Mouse (Mus musculus): ENCODE results near the gene Ranbp3l. TPM values are rescaled to one million over a fixed set of nuclear protein-coding genes. Genes with fewer than 3 reads are reported as not detected.
A peak's percentile ranks its signal among the peaks of the same experiment; 100 is the strongest.

The Ranbp3l gene
- polyA plus RNA-seq, 1 experiment from 2014 or later, result 0.77 TPM

DNA sequence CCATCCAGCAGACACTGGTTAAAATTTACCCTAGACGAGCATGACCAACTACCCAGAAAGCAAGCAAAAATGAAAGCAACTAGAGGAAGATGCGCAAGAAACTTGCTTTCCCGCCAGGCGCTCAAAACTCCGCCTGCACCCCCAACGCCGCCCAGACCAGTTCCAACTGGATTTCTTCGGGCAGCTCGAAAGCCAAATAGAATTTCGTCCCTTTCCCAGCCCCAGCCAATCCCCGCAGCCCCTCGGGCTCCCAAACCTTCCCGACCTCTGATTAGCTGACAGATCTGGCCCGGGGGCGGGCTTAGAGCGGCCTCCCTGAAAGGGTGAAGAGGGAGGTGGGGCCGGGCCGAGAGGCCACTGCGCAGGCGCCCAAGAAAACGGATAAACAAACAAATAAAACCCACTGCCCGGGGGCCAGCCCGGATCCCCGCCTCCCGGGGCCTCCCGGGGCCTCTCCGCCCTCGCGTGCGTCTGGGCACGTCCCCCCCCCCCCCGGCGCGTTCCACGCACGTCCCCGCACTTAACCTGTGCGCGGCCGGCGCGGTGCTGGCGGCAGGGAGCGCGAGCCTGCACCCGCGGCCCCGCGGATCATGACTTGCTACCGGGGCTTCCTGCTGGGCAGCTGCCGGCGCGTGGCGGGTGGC, 103.3 kb downstream of the Ranbp3l start, which contains the start of gene Nadk2:
TSS of gene Nadk2 (plus strand) at position 349 of the 644 bp plus-strand sequence.
- Histone ChIP-seq H3K4me1 (replicated peaks) (peaks cover 37% of the 10 kb centered on the region), H3K36me3 (replicated peaks) (peaks cover 4% of the 10 kb centered on the region), H3K27ac (replicated peaks) (peak within 1 kb of the TSS; percentile 97), H3K9ac (peak within 1 kb of the TSS; percentile 99), H3K9me3 (replicated peaks) (no peaks in the 10 kb centered on the region), H3K4me2 (peak within 1 kb of the TSS; percentile 83), H3K27me3 (no peaks in the 10 kb centered on the region), H3K4me3 (replicated peaks) (peak within 1 kb of the TSS; percentile 95)
- WGBS (ENCODE audit: insufficient replicate concordance), result under 1% methylated on average over 51 of the region's 54 CpGs
- peak; percentile 91 for ATAC-seq (ENCODE audit: insufficient read depth)

DNA sequence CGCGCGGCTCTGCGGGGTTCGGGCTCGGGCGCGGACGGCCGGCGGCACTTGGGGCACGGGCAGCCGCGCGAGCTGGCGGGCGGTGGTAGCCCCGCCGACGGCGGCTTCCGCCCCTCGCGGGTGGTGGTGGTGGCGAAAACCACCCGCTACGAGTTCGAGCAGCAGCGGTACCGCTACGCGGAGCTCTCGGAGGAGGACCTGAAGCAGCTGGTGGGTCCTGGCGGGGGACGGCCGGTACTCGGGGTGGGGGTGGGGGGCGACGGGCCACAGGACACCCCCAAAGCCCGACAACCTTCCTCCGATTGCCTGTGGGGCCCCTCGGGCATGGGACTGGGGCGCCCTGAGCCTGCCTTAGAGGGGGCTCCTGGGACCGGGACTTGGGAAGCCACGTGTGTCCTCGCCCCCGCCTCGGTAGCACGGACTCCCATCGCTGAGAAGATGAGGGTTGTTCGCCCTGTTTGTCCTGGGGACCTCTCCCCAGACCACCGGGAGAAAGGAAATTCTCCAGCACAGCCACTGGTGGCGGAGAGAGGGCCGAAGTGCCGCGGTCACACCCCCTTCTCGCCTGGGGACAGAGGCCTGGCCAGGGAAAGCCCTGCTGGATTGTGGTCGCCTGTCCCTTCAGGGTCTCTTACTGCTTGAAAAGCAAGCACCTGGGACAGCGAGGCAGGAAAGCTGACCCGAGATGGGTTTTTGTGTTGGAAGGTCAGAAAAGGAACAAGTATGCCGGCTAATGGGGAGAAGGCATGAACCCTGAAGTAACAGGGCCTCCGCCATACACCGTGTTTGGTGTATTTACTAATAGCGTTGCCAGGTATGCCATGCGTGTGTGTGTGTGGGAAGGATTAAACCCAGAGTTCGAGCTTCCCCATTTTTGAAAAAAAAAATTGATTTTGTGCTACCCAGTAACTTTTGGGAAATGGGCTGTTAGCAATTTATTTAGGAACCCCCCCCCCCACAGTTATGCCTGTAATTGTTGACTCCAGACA, 104.1 kb downstream of the Ranbp3l start:
- H3K4me3 ChIP-seq (replicated peaks), result peak overlapping the region; percentile 95
- no peaks in the 10 kb centered on the region for H3K27me3 ChIP-seq
- peaks cover 11% of the 10 kb centered on the region for H3K36me3 ChIP-seq (replicated peaks)
- no peaks in the 10 kb centered on the region for H3K9me3 ChIP-seq (replicated peaks)
- H3K9ac ChIP-seq, result peak overlapping the region; percentile 99
- H3K4me2 ChIP-seq, result peak overlapping the region; percentile 83
- peak overlapping the region; percentile 97 for H3K27ac ChIP-seq (replicated peaks)
- WGBS (ENCODE audit: insufficient replicate concordance), result under 1% methylated on average over 66 of the region's 66 CpGs
- no peak for ATAC-seq (ENCODE audit: insufficient read depth)
- H3K4me1 ChIP-seq (replicated peaks), result peaks cover 46% of the 10 kb centered on the region

DNA sequence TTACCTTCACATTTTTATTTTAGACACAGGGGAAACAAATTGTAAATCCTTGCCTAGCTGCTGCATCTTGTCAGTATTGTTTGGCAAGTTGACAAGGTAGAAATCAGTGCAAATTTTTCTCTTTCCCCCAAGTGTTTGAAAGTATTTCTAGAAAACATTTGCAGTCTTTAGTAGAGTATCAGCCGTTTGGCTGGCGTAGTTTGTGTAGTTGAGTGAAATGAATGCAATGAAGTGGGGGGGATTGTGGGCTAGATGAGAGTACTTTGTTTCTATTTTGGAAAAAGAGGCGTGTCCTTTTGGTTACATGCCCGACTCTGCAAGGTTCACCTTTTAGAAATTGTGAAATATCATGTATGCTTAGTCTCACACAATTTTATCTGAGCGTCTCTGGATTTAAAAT, 104.9 kb downstream of the Ranbp3l start:
- H3K27ac ChIP-seq (replicated peaks), result peak overlapping the region; percentile 97
- H3K36me3 ChIP-seq (replicated peaks), result peaks cover 11% of the 10 kb centered on the region
- peak overlapping the region; percentile 83 for H3K4me2 ChIP-seq
- no peaks in the 10 kb centered on the region for H3K9me3 ChIP-seq (replicated peaks)
- 0% methylated on average over 5 of the region's 5 CpGs for WGBS (ENCODE audit: insufficient replicate concordance)
- H3K27me3 ChIP-seq, result no peaks in the 10 kb centered on the region
- H3K4me3 ChIP-seq (replicated peaks), result peak overlapping the region; percentile 95
- peaks cover 49% of the 10 kb centered on the region for H3K4me1 ChIP-seq (replicated peaks)
- peak overlapping the region; percentile 99 for H3K9ac ChIP-seq
- ATAC-seq (ENCODE audit: insufficient read depth), result no peak

DNA sequence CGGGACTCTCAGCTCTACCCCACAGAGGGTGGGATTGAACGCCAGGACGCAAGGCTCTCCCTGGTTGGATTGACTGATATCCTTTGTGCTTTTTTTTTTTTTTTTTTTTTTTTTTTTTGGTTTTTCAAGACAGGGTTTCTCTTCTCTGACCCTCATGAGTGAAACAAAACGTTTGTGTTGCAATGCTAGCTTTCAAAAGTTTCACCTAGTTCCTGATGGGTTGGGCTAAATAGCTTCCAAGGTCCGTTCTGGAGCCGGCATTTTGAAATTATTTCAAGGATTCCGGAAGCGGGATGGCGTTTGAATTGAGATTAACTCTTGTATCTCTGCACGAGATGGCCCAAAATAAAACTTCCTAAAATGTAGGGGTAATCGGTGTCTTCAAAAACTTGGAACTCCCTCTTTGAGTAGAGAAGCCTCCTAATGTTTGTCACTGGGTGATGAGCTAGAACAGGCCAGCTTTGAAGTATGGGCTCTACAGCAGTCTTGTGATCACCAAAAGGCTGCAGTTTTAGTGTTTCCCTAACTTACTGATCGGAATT, 105.4 kb downstream of the Ranbp3l start:
- 5% methylated on average over 12 of the region's 12 CpGs for WGBS (ENCODE audit: insufficient replicate concordance)
- ATAC-seq (ENCODE audit: insufficient read depth), result no peak
- H3K4me1 ChIP-seq (replicated peaks), result peaks cover 52% of the 10 kb centered on the region

DNA sequence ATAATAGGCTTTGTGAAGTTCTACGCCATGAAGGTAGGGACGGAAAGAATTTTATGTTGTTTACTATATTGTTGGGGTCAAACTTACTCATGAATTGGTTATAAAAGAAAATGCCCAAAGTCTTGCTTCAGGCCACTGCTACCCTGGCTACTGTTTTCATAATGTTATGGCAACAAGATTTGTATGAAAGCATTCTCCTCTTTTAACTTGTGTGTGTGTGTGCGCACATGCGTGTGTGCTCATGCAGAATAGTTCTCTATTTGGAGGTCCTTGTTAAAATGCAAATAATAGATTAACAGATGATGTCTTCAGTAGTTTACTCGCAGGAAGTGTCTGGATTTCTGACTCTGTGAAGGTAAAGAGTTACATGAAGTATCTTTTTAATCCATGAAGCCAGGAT, 105.9 kb downstream of the Ranbp3l start:
- 28% methylated on average over 5 of the region's 5 CpGs for WGBS (ENCODE audit: insufficient replicate concordance)
- peak overlapping the region; percentile 95 for H3K4me3 ChIP-seq (replicated peaks)
- peaks cover 14% of the 10 kb centered on the region for H3K36me3 ChIP-seq (replicated peaks)
- peak overlapping the region; percentile 99 for H3K9ac ChIP-seq
- peak overlapping the region; percentile 97 for H3K27ac ChIP-seq (replicated peaks)
- H3K9me3 ChIP-seq (replicated peaks), result no peaks in the 10 kb centered on the region
- peaks cover 56% of the 10 kb centered on the region for H3K4me1 ChIP-seq (replicated peaks)
- H3K27me3 ChIP-seq, result no peaks in the 10 kb centered on the region
- H3K4me2 ChIP-seq, result peak overlapping the region; percentile 83
- ATAC-seq (ENCODE audit: insufficient read depth), result no peak

More for the DNA sequence above, 105.4 kb downstream of the Ranbp3l start:
- no peaks in the 10 kb centered on the region for H3K9me3 ChIP-seq (replicated peaks)
- peaks cover 14% of the 10 kb centered on the region for H3K36me3 ChIP-seq (replicated peaks)
- H3K27ac ChIP-seq (replicated peaks), result peak overlapping the region; percentile 97
- peak overlapping the region; percentile 99 for H3K9ac ChIP-seq
- peak overlapping the region; percentile 95 for H3K4me3 ChIP-seq (replicated peaks)
- no peaks in the 10 kb centered on the region for H3K27me3 ChIP-seq
- H3K4me2 ChIP-seq, result peak overlapping the region; percentile 83

DNA sequence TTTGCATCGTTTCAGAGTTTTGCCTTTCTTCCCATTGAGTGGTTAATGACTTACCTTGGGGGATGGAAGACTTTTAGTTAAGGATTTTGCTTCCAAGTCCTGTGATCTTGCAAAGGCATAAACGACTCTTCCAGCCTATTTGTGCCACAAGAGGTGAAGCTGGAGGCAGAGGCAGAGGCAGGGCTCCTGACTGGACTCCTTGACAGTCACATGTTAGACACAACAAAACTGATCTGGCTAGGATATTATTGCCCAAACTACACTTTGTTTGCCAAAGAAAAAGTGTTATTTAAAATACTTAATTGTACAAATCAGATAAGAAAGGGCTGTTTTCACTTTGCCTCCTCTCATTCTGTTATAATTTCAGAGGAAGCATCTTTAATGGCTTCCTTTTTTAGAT, 106.4 kb downstream of the Ranbp3l start:
- Histone ChIP-seq H3K4me1 (replicated peaks) (peaks cover 56% of the 10 kb centered on the region), H3K9ac (peak overlapping the region; percentile 99), H3K9me3 (replicated peaks) (no peaks in the 10 kb centered on the region), H3K27me3 (no peaks in the 10 kb centered on the region), H3K4me3 (replicated peaks) (peak overlapping the region; percentile 95), H3K27ac (replicated peaks) (peak overlapping the region; percentile 97), H3K36me3 (replicated peaks) (peaks cover 14% of the 10 kb centered on the region), H3K4me2 (peak overlapping the region; percentile 83)
- no peak for ATAC-seq (ENCODE audit: insufficient read depth)
- 6% methylated on average over 2 of the region's 2 CpGs for WGBS (ENCODE audit: insufficient replicate concordance)

DNA sequence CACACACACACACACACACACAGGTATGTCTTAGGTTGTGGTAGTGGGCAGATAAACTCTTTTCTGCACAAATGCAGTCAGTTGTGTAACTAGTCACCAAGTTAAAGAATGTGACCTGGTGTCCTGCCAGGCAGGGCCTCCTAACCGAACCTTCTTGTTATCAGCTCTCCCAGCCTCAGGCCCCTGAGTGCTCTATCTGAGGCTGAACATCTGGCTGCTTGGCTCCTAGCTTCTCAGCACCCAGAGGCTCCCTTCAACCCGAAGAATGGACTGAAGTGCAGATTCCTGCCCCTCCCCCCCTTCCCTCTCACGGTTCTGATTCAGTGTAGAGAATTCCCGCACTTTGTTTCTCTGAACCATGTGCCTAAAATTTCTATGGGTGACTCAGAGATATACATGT, 106.9 kb downstream of the Ranbp3l start:
- 5% methylated on average over 4 of the region's 4 CpGs for WGBS (ENCODE audit: insufficient replicate concordance)
- H3K4me1 ChIP-seq (replicated peaks), result peaks cover 57% of the 10 kb centered on the region
- H3K9me3 ChIP-seq (replicated peaks), result no peaks in the 10 kb centered on the region
- H3K27ac ChIP-seq (replicated peaks), result peak overlapping the region; percentile 97
- ATAC-seq (ENCODE audit: insufficient read depth), result peak; percentile 70
- peak overlapping the region; percentile 57 for H3K9ac ChIP-seq
- no peaks in the 10 kb centered on the region for H3K27me3 ChIP-seq
- peak overlapping the region; percentile 83 for H3K4me2 ChIP-seq
- H3K4me3 ChIP-seq (replicated peaks), result peak overlapping the region; percentile 95
- peaks cover 14% of the 10 kb centered on the region for H3K36me3 ChIP-seq (replicated peaks)

DNA sequence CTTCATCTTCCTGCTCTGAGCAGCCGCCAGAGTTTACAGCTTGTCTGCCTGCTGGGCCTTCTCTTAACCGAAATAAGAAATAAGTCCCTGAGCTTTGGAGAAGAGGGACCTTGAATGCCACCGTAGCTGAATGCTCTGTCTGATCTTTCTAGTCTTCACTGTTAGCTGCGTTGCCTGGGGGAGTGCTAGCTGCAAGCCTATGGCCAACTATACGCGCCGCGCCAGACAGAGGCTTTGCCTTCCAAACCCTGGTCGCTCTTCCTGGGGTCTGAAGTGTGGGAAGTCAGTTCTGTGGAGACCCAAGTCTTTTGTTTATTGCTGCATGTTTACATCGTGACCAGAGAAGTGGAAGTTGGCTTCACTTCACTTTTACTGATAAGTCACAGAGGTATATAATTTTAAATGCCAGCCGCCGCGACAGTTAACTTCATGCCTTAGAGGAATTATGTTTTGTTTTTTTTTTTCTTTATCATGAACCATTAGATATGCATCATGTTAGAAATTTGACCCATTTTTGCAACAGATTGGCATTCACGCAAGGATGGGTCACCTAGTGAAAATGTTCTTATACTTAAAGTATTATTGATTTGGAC, 108.0 kb downstream of the Ranbp3l start:
- ATAC-seq (ENCODE audit: insufficient read depth), result no peak
- H3K27ac ChIP-seq (replicated peaks), result peak overlapping the region; percentile 97
- H3K9ac ChIP-seq, result peak overlapping the region; percentile 57
- H3K4me1 ChIP-seq (replicated peaks), result peaks cover 59% of the 10 kb centered on the region
- no peaks in the 10 kb centered on the region for H3K9me3 ChIP-seq (replicated peaks)
- H3K27me3 ChIP-seq, result no peaks in the 10 kb centered on the region
- H3K4me3 ChIP-seq (replicated peaks), result peak overlapping the region; percentile 95
- H3K4me2 ChIP-seq, result peak overlapping the region; percentile 83
- H3K36me3 ChIP-seq (replicated peaks), result peaks cover 14% of the 10 kb centered on the region
- 19% methylated on average over 14 of the region's 14 CpGs for WGBS (ENCODE audit: insufficient replicate concordance)

DNA sequence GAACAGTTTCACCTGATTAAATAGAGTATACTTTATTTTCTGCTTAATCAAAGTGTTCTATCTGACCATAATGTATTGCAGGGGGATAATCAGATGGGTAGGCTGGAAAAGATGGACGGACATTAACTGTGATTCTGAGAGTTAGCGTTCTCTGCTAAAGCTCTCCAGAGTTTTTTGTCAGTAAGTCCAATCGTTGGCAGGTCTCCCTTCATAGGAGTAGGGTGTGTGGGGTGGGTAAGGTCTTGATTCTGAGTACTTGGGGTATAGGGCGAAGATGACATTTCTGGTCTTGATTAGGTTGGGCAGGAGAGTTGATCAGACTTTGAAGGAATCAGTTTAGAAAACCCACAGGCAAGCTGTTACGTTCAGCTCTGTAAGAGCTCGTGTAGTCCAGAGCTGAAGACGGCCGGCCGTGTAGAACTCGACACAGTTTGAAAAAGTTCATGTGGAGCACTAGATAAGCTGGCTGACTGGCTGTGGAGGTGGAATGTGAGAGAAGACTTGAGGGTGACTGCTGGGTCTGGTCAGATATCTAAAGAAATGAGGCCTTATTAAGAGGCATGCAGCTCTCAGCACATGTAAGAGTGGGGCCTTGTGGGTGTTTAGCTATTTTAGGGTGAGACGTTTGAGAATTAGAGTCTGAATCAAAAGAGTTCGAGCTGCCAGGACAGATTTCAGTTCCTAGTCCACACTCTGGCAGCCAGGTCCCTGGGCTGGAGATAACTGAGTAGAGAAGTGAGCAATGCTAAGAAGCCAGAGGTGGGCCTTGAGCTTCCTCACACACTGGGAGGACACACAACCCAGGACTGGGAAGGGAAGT, 110.9 kb downstream of the Ranbp3l start:
- Histone ChIP-seq H3K27ac (replicated peaks) (peak overlapping the region; percentile 98), H3K27me3 (no peaks in the 10 kb centered on the region), H3K4me3 (replicated peaks) (peak overlapping the region; percentile 42), H3K4me2 (peak overlapping the region; percentile 71), H3K9ac (peak overlapping the region; percentile 58), H3K9me3 (replicated peaks) (no peaks in the 10 kb centered on the region), H3K36me3 (replicated peaks) (peaks cover 36% of the 10 kb centered on the region), H3K4me1 (replicated peaks) (peaks cover 85% of the 10 kb centered on the region)
- 13% methylated on average over 12 of the region's 12 CpGs for WGBS (ENCODE audit: insufficient replicate concordance)
- peak; percentile 71 for ATAC-seq (ENCODE audit: insufficient read depth)

DNA sequence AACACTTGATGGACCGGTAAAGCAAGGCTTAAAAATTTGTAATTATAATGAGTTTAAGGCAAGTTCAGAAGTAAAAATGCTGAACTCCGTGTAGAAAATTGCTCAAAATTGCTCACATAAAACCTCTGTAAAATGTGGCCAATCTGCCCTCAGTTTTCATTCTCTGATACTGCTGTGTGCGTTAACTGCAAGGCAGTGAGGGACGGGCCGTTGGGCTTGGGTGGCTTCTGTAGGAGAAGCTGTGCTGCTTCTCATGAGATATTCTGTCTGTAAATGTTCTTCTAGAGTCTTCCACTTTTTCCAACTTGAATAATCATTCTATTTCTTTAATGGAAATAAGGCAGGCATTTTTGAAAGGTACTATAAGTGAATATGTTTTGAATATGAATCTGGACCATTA, 111.9 kb downstream of the Ranbp3l start:
- H3K4me3 ChIP-seq (replicated peaks), result peak overlapping the region; percentile 42

More for the DNA sequence above, 111.9 kb downstream of the Ranbp3l start:
- WGBS (ENCODE audit: insufficient replicate concordance), result 19% methylated on average over 5 of the region's 5 CpGs
- Histone ChIP-seq H3K9me3 (replicated peaks) (no peaks in the 10 kb centered on the region), H3K27ac (replicated peaks) (peak overlapping the region; percentile 98), H3K9ac (peak overlapping the region; percentile 58), H3K4me2 (peak overlapping the region; percentile 71), H3K36me3 (replicated peaks) (peaks cover 45% of the 10 kb centered on the region), H3K27me3 (no peaks in the 10 kb centered on the region), H3K4me1 (replicated peaks) (peaks cover 87% of the 10 kb centered on the region)
- ATAC-seq (ENCODE audit: insufficient read depth), result no peak
